ENCODE assay signal across 15 mouse cellular contexts in genomic region chr10:42325305-42325704, GRCm38 (mm10).
"Had no signal": no experiment of that assay in that cellular context is flagged by ENCODE, and none has a peak within 500 bp of the region (broad histone marks: within the 10 kb centered on the region; RNA-seq: fewer than 3 reads in every experiment).

No protein-coding gene starts in this region.

- H3K27ac ChIP-seq: neural tube, embryonic 15.5 days; stomach, embryonic 15.5 days; stomach, postnatal 0 days had no signal

- DNase-seq: retina, postnatal 1 day; right cerebral cortex, adult 18-20 months; right cerebral cortex, postnatal 14 days; right cerebral cortex, postnatal 25 days; right cerebral cortex, postnatal 4 days; spleen, adult 18-20 months; thymus, adult 18-20 months; thymus, adult 2 months; thymus, postnatal 14 days; thymus, postnatal 25 days; thymus, postnatal 36 days; thymus, postnatal 4 days had no signal

- H3K9me3 ChIP-seq: neural tube, embryonic 15.5 days; stomach, embryonic 15.5 days had no signal

- H3K36me3 ChIP-seq: neural tube, embryonic 15.5 days; stomach, embryonic 15.5 days had no signal

- H3K4me1 ChIP-seq: neural tube, embryonic 15.5 days; stomach, embryonic 15.5 days had no signal

- H3K4me3 ChIP-seq: neural tube, embryonic 15.5 days; stomach, embryonic 15.5 days had no signal

- H3K9ac ChIP-seq: neural tube, embryonic 15.5 days; stomach, embryonic 15.5 days had no signal

- H3K27me3 ChIP-seq: neural tube, embryonic 15.5 days; stomach, embryonic 15.5 days had no signal

- H3K4me2 ChIP-seq: neural tube, embryonic 15.5 days; stomach, embryonic 15.5 days had no signal
